8 mouse cellular contexts compared by ENCODE assay signal in genomic region chr2:32775359-32776074, GRCm38 (mm10). TPM values are rescaled to one million over a fixed set of nuclear protein-coding genes. Genes with fewer than 3 reads are reported as not detected.
DNase-seq lines count a peak whose midpoint lies in the region; ATAC-seq lines count a peak whose summit lies in the region.

TSS of gene Ttc16 (minus strand) at chr2:32775633.
TSS of gene Ptrh1 (plus strand) at chr2:32775786.

- H3K9me3 ChIP-seq in megakaryocyte, embryonic 14.5 days: no peaks in the 10 kb centered on the region

- DNase-seq in ZHBTc4 (ENCODE audit: low read depth, low spot score): peak; percentile 99
- peak; percentile 97 for DNase-seq in gastrocnemius, adult 8-10 months (ENCODE audit: low spot score in 2 of 2)
- DNase-seq in hindlimb bud, embryonic 11.5 days (ENCODE audit: extremely low spot score, low read depth, low spot score): peak; percentile 77
- DNase-seq in left cerebral cortex, adult 8-10 months (ENCODE audit: low spot score in 2 of 2): peak; percentile 96 to 97
- peak; percentile 98 for DNase-seq in right cerebral cortex, postnatal 10 days (ENCODE audit: low spot score in 2 of 2)
- peak; percentile 97 for DNase-seq in urinary bladder, postnatal 25 days (ENCODE audit: low spot score)

- peak; percentile 94 for ATAC-seq in common myeloid progenitor, adult 5-6 weeks (replicated peaks; ENCODE audit: low read depth, poor library complexity, severe bottlenecking)

- H3K4me3 ChIP-seq in megakaryocyte, embryonic 14.5 days (replicated peaks): peak within 1 kb of the TSS; percentile 96

- H3K4me1 ChIP-seq in megakaryocyte, embryonic 14.5 days: peaks cover 49% of the 10 kb centered on the region

- peaks cover 22% of the 10 kb centered on the region for H3K27me3 ChIP-seq in megakaryocyte, embryonic 14.5 days (replicated peaks)

- peaks cover 4% of the 10 kb centered on the region for H3K36me3 ChIP-seq in megakaryocyte, embryonic 14.5 days (replicated peaks; ENCODE audit: low read length)

RNA-seq across cellular contexts. Expression of gene Ttc16, which starts in this region (rescaled TPM):
- total RNA-seq in common myeloid progenitor, adult 5-6 weeks (2017): not detected in 2 replicates
- under 1 TPM in 1 of 4 experiments, not detected in 3; 0.09 TPM for total RNA-seq in gastrocnemius, adult 8-10 months (2022)
- total RNA-seq in left cerebral cortex, adult 8-10 months (2022): under 1 TPM; 0.18 to 0.81 (median 0.53) TPM
- 0.03 and 1.9 TPM in 2 replicates for polyA plus RNA-seq in megakaryocyte, embryonic 14.5 days (2012; ENCODE audit: insufficient read depth, low replicate concordance)

RNA-seq across cellular contexts. Expression of gene Ptrh1, which starts in this region (rescaled TPM):
- total RNA-seq in common myeloid progenitor, adult 5-6 weeks (2017): 1.3 and 4.0 TPM in 2 replicates
- 1 to 10 TPM; 1.4 to 3.8 (median 2.3) TPM for total RNA-seq in gastrocnemius, adult 8-10 months (2022)
- total RNA-seq in left cerebral cortex, adult 8-10 months (2022): 1 to 10 TPM; 6.4 to 9.2 (median 7.7) TPM
- 2.6 TPM in 1 of 2 replicates, not detected in the other for polyA plus RNA-seq in megakaryocyte, embryonic 14.5 days (2012; ENCODE audit: insufficient read depth, low replicate concordance)

Comparison
In these comparisons a context has a peak if more than half of its experiments do, and no peak if none do; other contexts are left out.
1. Peak in every context shown above with its lines: DNase-seq, ATAC-seq and H3K4me3 ChIP-seq.